Mouse (Mus musculus) ES-E14 (cell line): ENCODE measurements around the gene Ptgir. TPM values are rescaled to one million over a fixed set of nuclear protein-coding genes. Genes with fewer than 3 reads are reported as not detected.

Experiments
- DNase-seq: peaks from one replicate; pipeline ENCODE4 v3.0.0-alpha.2; 2013; ENCODE audit warnings: low read depth, low spot score
- H3K27ac ChIP-seq: 2 replicates; pipeline ENCODE4 v1.5.1; 2012; ENCODE audit warnings: low read depth, mild to moderate bottlenecking, low read length, moderate library complexity, mixed read lengths; ENCODE audit not compliant: poor library complexity, insufficient read depth, severe bottlenecking
- H3K36me3 ChIP-seq: 2 replicates; pipeline ENCODE4 v1.6.1; 2012; ENCODE audit warnings: mild to moderate bottlenecking, low read length, moderate library complexity, mixed read lengths; ENCODE audit not compliant: control insufficient read depth, poor library complexity, insufficient read depth, severe bottlenecking
- H3K4me1 ChIP-seq, 2 experiments: fragments of 150-350 bp in 1 of 2; sonication (generic) in 1 of 2; 2 replicates each; pipeline ENCODE4 v1.6.1; 2012; ENCODE audit warnings: low read length in 2 of 2, mild to moderate bottlenecking in 1 of 2, mixed read lengths in 1 of 2; ENCODE audit not compliant: control insufficient read depth in 2 of 2, insufficient read depth in 2 of 2, poor library complexity in 1 of 2
- H3K4me3 ChIP-seq, 2 experiments: fragments of 150-350 bp in 1 of 2; sonication (generic) in 1 of 2; 2 replicates each; pipeline ENCODE4 v1.5.1; 2012; ENCODE audit warnings: low read length in 2 of 2, low read depth in 1 of 2, mild to moderate bottlenecking in 1 of 2, mixed read lengths in 1 of 2; ENCODE audit not compliant: insufficient read depth in 1 of 2, poor library complexity in 1 of 2, severe bottlenecking in 1 of 2
- H3K9ac ChIP-seq: 2 replicates; pipeline ENCODE4 v1.6.1; 2012; ENCODE audit warnings: low read depth, mild to moderate bottlenecking, low read length, mixed read lengths; ENCODE audit not compliant: poor library complexity, insufficient read depth, severe bottlenecking
- H3K9me3 ChIP-seq: fragments of 150-350 bp; sonication (generic); 2 replicates; pipeline ENCODE4 v1.6.1; 2012; ENCODE audit warnings: low read depth, mild to moderate bottlenecking, low read length; ENCODE audit not compliant: control insufficient read depth, insufficient read depth
- CHD2 ChIP-seq: IDR thresholded peaks from 2 replicates; pipeline ENCODE4 v1.6.1; 2014; ENCODE audit warnings: mild to moderate bottlenecking, low read depth, low read length, inconsistent platforms
- HCFC1 ChIP-seq: IDR thresholded peaks from 2 replicates; pipeline ENCODE4 v1.6.1; 2012; ENCODE audit warnings: low read length, inconsistent platforms, borderline replicate concordance; ENCODE audit not compliant: insufficient read depth
- MAFK ChIP-seq: IDR thresholded peaks from 2 replicates; pipeline ENCODE4 v1.6.1; 2014; ENCODE audit warnings: mild to moderate bottlenecking, low read depth, low read length, inconsistent platforms; ENCODE audit not compliant: insufficient read depth
- ZC3H11A ChIP-seq: IDR thresholded peaks from 2 replicates; pipeline ENCODE4 v1.6.1; 2012; ENCODE audit warnings: low read depth, mild to moderate bottlenecking, inconsistent platforms, low read length, borderline replicate concordance
- ZNF384 ChIP-seq: IDR thresholded peaks from 2 replicates; pipeline ENCODE4 v1.6.1; 2012; ENCODE audit warnings: low read depth, low read length, inconsistent platforms
- in situ Hi-C, 2 experiments: fragments of 600-800 bp; cut with MboI; formaldehyde crosslinking; loops; one replicate each; pipeline ENCODE4 v1.15.1; 2025; ENCODE audit warnings: low sequenced_read_pairs in 2 of 2, inconsistent platforms in 1 of 2; ENCODE audit not compliant: unreplicated experiment in 2 of 2
- total RNA-seq: library from RNA; depleted of rRNA; stranded (reverse); fragments of 300-350 nt; gene quantifications from 2 replicates; pipeline ENCODE4 v1.2.3, GENCODE M21; 2012

The Ptgir gene
- total RNA-seq, 1 experiment = 0.09 TPM

GRCm38 (mm10) chr7:16869497-16869896 is 36.8 kb upstream of the Ptgir start:
- Histone ChIP-seq H3K9ac (peak overlapping the region; percentile 54; the same call in 1 of the 2 replicates), H3K9me3 (no peaks in the 10 kb centered on the region), H3K4me3 (peak overlapping the region; percentile 60 to 63), H3K27ac (no peak overlapping the region), H3K36me3 (no peaks in the 10 kb centered on the region; the same call in 1 of the 2 replicates), H3K4me1 (peaks cover 0 to 11% of the 10 kb centered on the region in 2 experiments; a peak in 2 of 4 replicates)
- DNase-seq = peak; percentile 93
- peak; percentile 93 for TF ChIP-seq CHD2
- TF ChIP-seq MAFK = no peak
- in situ Hi-C loops = no loop called here

- H3K36me3 ChIP-seq = no peaks in the 10 kb centered on the region; the same call in 1 of the 2 replicates
- no peak for DNase-seq
- in situ Hi-C loops = no loop called here
- no peak overlapping the region for H3K9ac ChIP-seq
- no peaks in the 10 kb centered on the region for H3K9me3 ChIP-seq
- H3K4me3 ChIP-seq = no peak overlapping the region
- peaks cover 4 to 9% of the 10 kb centered on the region in 2 experiments for H3K4me1 ChIP-seq
- no peak overlapping the region for H3K27ac ChIP-seq
- TF ChIP-seq ZC3H11A (no peak), ZNF384 (no peak), HCFC1 (no peak), MAFK (no peak)
These were observed 34.7 kb upstream of the Ptgir start for GRCm38 (mm10) chr7:16871600-16871999.

- no peak for DNase-seq
These were observed 33.8 kb upstream of the Ptgir start for GRCm38 (mm10) chr7:16872478-16872877.

GRCm38 (mm10) chr7:16873392-16873791 is 32.9 kb upstream of the Ptgir start:
- TF ChIP-seq HCFC1 (no peak), ZC3H11A (no peak), MAFK (no peak), ZNF384 (no peak), CHD2 (no peak)
- in situ Hi-C loops = no loop called here

More at GRCm38 (mm10) chr7:16872478-16872877, 33.8 kb upstream of the Ptgir start:
- Histone ChIP-seq H3K9me3 (no peaks in the 10 kb centered on the region), H3K4me3 (no peak overlapping the region), H3K9ac (no peak overlapping the region), H3K4me1 (peaks cover 4 to 9% of the 10 kb centered on the region in 2 experiments), H3K36me3 (no peaks in the 10 kb centered on the region; the same call in 1 of the 2 replicates), H3K27ac (no peak overlapping the region)
- in situ Hi-C loops = no loop called here
- no peak for TF ChIP-seq ZC3H11A
- TF ChIP-seq HCFC1 = no peak
- no peak for TF ChIP-seq ZNF384
- TF ChIP-seq MAFK = no peak
- no peak for TF ChIP-seq CHD2

GRCm38 (mm10) chr7:16874190-16874589 is 32.1 kb upstream of the Ptgir start:
- in situ Hi-C loops = no loop called here
- H3K4me1 ChIP-seq = peaks cover 4 to 6% of the 10 kb centered on the region in 2 experiments
- peak overlapping the region; percentile 66; the same call in 1 of the 2 replicates for H3K9ac ChIP-seq

More at GRCm38 (mm10) chr7:16873392-16873791, 32.9 kb upstream of the Ptgir start:
- Histone ChIP-seq H3K9me3 (no peaks in the 10 kb centered on the region), H3K36me3 (no peaks in the 10 kb centered on the region; the same call in 1 of the 2 replicates), H3K4me3 (no peak overlapping the region), H3K27ac (no peak overlapping the region), H3K9ac (no peak overlapping the region), H3K4me1 (peaks cover 4 to 8% of the 10 kb centered on the region in 2 experiments)
- no peak for DNase-seq

More at GRCm38 (mm10) chr7:16874190-16874589, 32.1 kb upstream of the Ptgir start:
- Histone ChIP-seq H3K4me3 (peak overlapping the region; percentile 58 to 75), H3K36me3 (no peaks in the 10 kb centered on the region; the same call in 1 of the 2 replicates), H3K9me3 (no peaks in the 10 kb centered on the region), H3K27ac (peak overlapping the region; percentile 66; the same call in 1 of the 2 replicates)
- TF ChIP-seq HCFC1 (no peak), CHD2 (no peak), ZNF384 (no peak), MAFK (no peak), ZC3H11A (peak; percentile 59)
- peak; percentile 70 for DNase-seq
